Mouse (Mus musculus) cerebral cortex, adult 2 months (tissue): ENCODE data around the gene Relch.

Experiments
- WGBS: fragments of 180-500 bp; shearing (Covaris S2); methylation state at CpG from one replicate; pipeline ENCODE4 v1.1.7; 2018; 5-methylcytosine and 5-hydroxymethylcytosine counted together

Relch gene

DNA sequence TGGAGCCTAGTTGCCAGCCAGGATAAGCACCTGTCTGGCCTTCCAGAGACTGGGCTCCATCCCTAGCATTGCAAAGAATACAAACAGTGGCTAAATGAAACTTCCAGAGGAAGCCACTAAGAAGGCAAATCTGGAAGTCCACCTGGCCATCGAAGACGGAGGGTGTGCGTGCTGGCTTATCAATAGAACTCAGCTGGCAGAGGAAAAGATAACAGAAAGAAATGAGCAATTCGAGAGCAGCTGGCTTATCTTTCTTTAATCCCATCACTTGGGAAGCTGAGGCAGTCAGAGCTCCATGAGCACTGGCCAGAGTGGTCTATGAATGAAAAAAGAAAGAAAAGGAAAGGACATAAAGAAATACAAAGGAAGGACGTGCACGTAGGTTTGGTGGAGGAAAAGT is 136.9 kb downstream of the Relch start:
- 90% methylated on average over 6 of the region's 6 CpGs for WGBS

DNA sequence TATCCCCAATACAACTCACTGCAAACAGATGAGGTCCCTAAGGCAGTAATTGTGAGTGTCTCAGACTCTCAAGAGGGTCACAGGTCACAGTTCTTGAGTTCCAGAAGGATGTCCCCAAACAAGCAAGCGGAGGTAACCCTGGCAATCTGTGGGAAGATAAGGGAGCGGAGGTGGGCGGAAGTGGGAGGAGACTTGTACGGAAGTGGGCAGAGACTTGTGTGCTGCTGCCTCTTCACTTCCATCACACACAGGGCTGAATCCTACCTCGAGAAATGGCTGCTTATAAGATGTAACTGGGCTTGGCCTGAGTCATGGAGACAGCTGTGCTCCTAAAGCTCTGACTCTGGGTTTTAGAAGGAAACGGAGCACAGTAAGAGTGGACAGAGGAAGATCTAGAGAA is 139.3 kb downstream of the Relch start:
- 63% methylated on average over 6 of the region's 6 CpGs for WGBS

- WGBS = 84% methylated on average over 3 of the region's 3 CpGs
Observed at GRCm38 (mm10) chr1:105804285-105804684, 140.6 kb downstream of the Relch start.
